Mouse (Mus musculus) C2C12 (cell line): ENCODE measurements around the gene Xylt1. TPM values are rescaled to one million over a fixed set of nuclear protein-coding genes. Genes with fewer than 3 reads are reported as not detected.

Experiments
- H3K27me3 ChIP-seq: one replicate; pipeline ENCODE4 v1.6.1; 2011; ENCODE audit not compliant: control insufficient read depth, insufficient read depth, insufficient read length
- H3K36me3 ChIP-seq: one replicate; pipeline ENCODE4 v1.6.1; 2011; ENCODE audit not compliant: control insufficient read depth, insufficient read depth
- H3K4me3 ChIP-seq: one replicate; pipeline ENCODE4 v1.5.1; 2011; ENCODE audit warnings: mild to moderate bottlenecking, control low read depth; ENCODE audit not compliant: poor library complexity, insufficient read depth, severe bottlenecking
- H3K79me2 ChIP-seq: one replicate; pipeline ENCODE4 v1.6.1; 2011; ENCODE audit not compliant: control insufficient read depth, insufficient read depth
- H3K79me3 ChIP-seq: one replicate; pipeline ENCODE4 v1.6.1; 2011; ENCODE audit warnings: low read depth, control low read depth
- H3ac ChIP-seq: one replicate; pipeline ENCODE3; 2011; ENCODE audit warnings: low read depth; ENCODE audit not compliant: control insufficient read depth, insufficient read length
- CEBPB ChIP-seq: IDR thresholded peaks from one replicate; pipeline ENCODE4 v1.6.1; 2011; ENCODE audit warnings: low read depth, mild to moderate bottlenecking, control low read depth, moderate library complexity
- CTCF ChIP-seq: IDR thresholded peaks from one replicate; pipeline ENCODE4 v1.5.1; 2011; ENCODE audit not compliant: control insufficient read depth, insufficient read depth, insufficient read length
- FOSL1 ChIP-seq: IDR thresholded peaks from one replicate; pipeline ENCODE4 v1.8.0; 2011; ENCODE audit warnings: mild to moderate bottlenecking, low read length; ENCODE audit not compliant: poor library complexity, insufficient read depth, severe bottlenecking
- MAX ChIP-seq: IDR thresholded peaks from one replicate; pipeline ENCODE4 v1.6.1; 2011; ENCODE audit warnings: mild to moderate bottlenecking, control low read depth
- MYOD1 ChIP-seq: IDR thresholded peaks from one replicate; pipeline ENCODE4 v1.6.1; 2011; ENCODE audit warnings: low read depth; ENCODE audit not compliant: control insufficient read depth, insufficient read length
- MYOG ChIP-seq: IDR thresholded peaks from one replicate; pipeline ENCODE4 v1.6.1; 2011; ENCODE audit not compliant: control insufficient read depth, insufficient read length; ENCODE audit errors: extremely low read depth
- USF1 ChIP-seq: IDR thresholded peaks from one replicate; pipeline ENCODE4 v1.6.1; 2011; ENCODE audit warnings: low read depth, mild to moderate bottlenecking, control low read depth, moderate library complexity
- long read RNA-seq, 2 experiments: library from polyadenylated mRNA; unstranded; transcript quantifications; one replicate each; pipeline ENCODE4 v2.0.0; 2019 to 2020
- polyA plus RNA-seq: library from polyadenylated mRNA; unstranded; fragments of >200 nt; fragmentation: generic; extraction: Trizol; gene quantifications from one replicate; pipeline ENCODE4 v1.2.1, GENCODE M21; 2012; ENCODE audit warnings: missing spikeins

The Xylt1 gene
- not detected for polyA plus RNA-seq
- long read RNA-seq, experiment 1 = 0 reads
- long read RNA-seq, experiment 2 = 0 reads

GRCm38 (mm10) chr7:117380418-117381187 lies at the start of gene Xylt1:
Xylt1 (plus strand) TSS chr7:117380979.
- Histone ChIP-seq H3K36me3 (no peaks in the 10 kb centered on the region), H3K4me3 (no peak within 1 kb of the TSS), H3K79me3 (no peaks in the 10 kb centered on the region), H3K79me2 (no peaks in the 10 kb centered on the region), H3K27me3 (no peaks in the 10 kb centered on the region), H3ac (no peak within 1 kb of the TSS)
- TF ChIP-seq CEBPB (no peak), CTCF (no peak), USF1 (no peak), MYOD1 (no peak), FOSL1 (no peak), MAX (no peak), MYOG (no peak)

- Histone ChIP-seq H3K36me3 (no peaks in the 10 kb centered on the region), H3ac (no peak overlapping the region), H3K79me2 (no peaks in the 10 kb centered on the region), H3K27me3 (no peaks in the 10 kb centered on the region), H3K4me3 (no peak overlapping the region), H3K79me3 (no peaks in the 10 kb centered on the region)
- TF ChIP-seq CEBPB (no peak), MAX (no peak), CTCF (no peak), MYOD1 (no peak), USF1 (no peak), FOSL1 (no peak), MYOG (no peak)
Measured at GRCm38 (mm10) chr7:117333936-117334335, 46.8 kb upstream of the Xylt1 start.

GRCm38 (mm10) chr7:117356316-117356715 lies 24.5 kb upstream of the Xylt1 start:
- no peak for TF ChIP-seq CEBPB
- H3K36me3 ChIP-seq = no peaks in the 10 kb centered on the region
- no peak overlapping the region for H3ac ChIP-seq
- no peaks in the 10 kb centered on the region for H3K79me3 ChIP-seq
- H3K79me2 ChIP-seq = no peaks in the 10 kb centered on the region
- H3K4me3 ChIP-seq = no peak overlapping the region
- no peaks in the 10 kb centered on the region for H3K27me3 ChIP-seq

- no peaks in the 10 kb centered on the region for H3K27me3 ChIP-seq
- no peak for TF ChIP-seq USF1
- no peaks in the 10 kb centered on the region for H3K36me3 ChIP-seq
- H3ac ChIP-seq = no peak overlapping the region
- H3K79me3 ChIP-seq = no peaks in the 10 kb centered on the region
- no peak overlapping the region for H3K4me3 ChIP-seq
- H3K79me2 ChIP-seq = no peaks in the 10 kb centered on the region
Measured at GRCm38 (mm10) chr7:117357425-117358194, 23.2 kb upstream of the Xylt1 start.

- H3ac ChIP-seq = no peak overlapping the region
- H3K79me3 ChIP-seq = no peaks in the 10 kb centered on the region
- TF ChIP-seq CTCF (no peak), MAX (no peak), MYOG (no peak)
- no peaks in the 10 kb centered on the region for H3K27me3 ChIP-seq
- no peaks in the 10 kb centered on the region for H3K36me3 ChIP-seq
- no peak overlapping the region for H3K4me3 ChIP-seq
- no peaks in the 10 kb centered on the region for H3K79me2 ChIP-seq
Measured at GRCm38 (mm10) chr7:117361281-117361680, 19.5 kb upstream of the Xylt1 start.

- no peaks in the 10 kb centered on the region for H3K27me3 ChIP-seq
- H3K4me3 ChIP-seq = no peak overlapping the region
- H3ac ChIP-seq = no peak overlapping the region
- no peaks in the 10 kb centered on the region for H3K36me3 ChIP-seq
- H3K79me2 ChIP-seq = no peaks in the 10 kb centered on the region
- no peaks in the 10 kb centered on the region for H3K79me3 ChIP-seq
- no peak for TF ChIP-seq CEBPB
- TF ChIP-seq CTCF = no peak
- no peak for TF ChIP-seq FOSL1
Measured at GRCm38 (mm10) chr7:117362493-117362892, 18.3 kb upstream of the Xylt1 start.
